Mouse (Mus musculus): ENCODE measurements at regions not wholly inside any gene's neighbourhood (a gene's known extent, or its start where the extent isn't known, plus 50 kb on each side); places are given as distances from the start of the nearest gene placed in this dataset.

- H3K27ac ChIP-seq = no peak overlapping the region
- no peak for TF ChIP-seq EP300 (IDR thresholded peaks at IDR 0.05; ENCODE audit: low read depth)
- no peak for TF ChIP-seq CTCF (IDR thresholded peaks at IDR 0.05; ENCODE audit: low read depth)
- WGBS (ENCODE audit: insufficient replicate concordance) = 14% methylated on average over 4 of the region's 4 CpGs
Measured at GRCm38 (mm10) chr16:5359193-5359592, 103.4 kb upstream of the Eef2kmt start.

GRCm38 (mm10) chr16:5353881-5354280, 98.1 kb upstream of the Eef2kmt start:
- Histone ChIP-seq H3K9me3 (ENCODE audit: control insufficient read depth, low read length) (no peaks in the 10 kb centered on the region), H3K4me1 (replicated peaks; ENCODE audit: control insufficient read depth in 2 of 2, insufficient read depth in 2 of 2, low read length in 1 of 2) (peaks cover 0 to 3% of the 10 kb centered on the region in 2 experiments; a peak in 2 of 4 replicates), H3K27ac (no peak overlapping the region), H3K27me3 (ENCODE audit: control insufficient read depth, insufficient read depth, low read length) (no peaks in the 10 kb centered on the region), H3K9ac (replicated peaks) (no peak overlapping the region), H3K4me2 (ENCODE audit: low read depth) (no peak overlapping the region), H3K4me3 (ENCODE audit: insufficient read depth in 1 of 2, low read depth in 2 of 2, low read length in 2 of 2) (no peak overlapping the region), H3K36me3 (replicated peaks; ENCODE audit: control insufficient read depth, insufficient read depth, low read depth) (no peaks in the 10 kb centered on the region)
- DNase-seq (ENCODE audit: low read depth in 3 of 3, low spot score in 3 of 3) (no peak), ATAC-seq (ENCODE audit: insufficient read depth) (no peak)
- 48% methylated on average over 2 of the region's 2 CpGs for WGBS (ENCODE audit: insufficient replicate concordance)
- TF ChIP-seq CTCF (IDR thresholded peaks at IDR 0.05; ENCODE audit: low read depth) (no peak), EP300 (IDR thresholded peaks at IDR 0.05; ENCODE audit: low read depth) (no peak)

More at GRCm38 (mm10) chr16:5359193-5359592, 103.4 kb upstream of the Eef2kmt start:
- no peaks in the 10 kb centered on the region for H3K9me3 ChIP-seq (ENCODE audit: control insufficient read depth, low read length)
- no peak overlapping the region for H3K4me2 ChIP-seq (ENCODE audit: low read depth)
- H3K9ac ChIP-seq (replicated peaks) = no peak overlapping the region
- H3K4me1 ChIP-seq (replicated peaks; ENCODE audit: control insufficient read depth in 2 of 2, insufficient read depth in 2 of 2, low read length in 1 of 2) = no peaks in the 10 kb centered on the region
- no peak for DNase-seq (ENCODE audit: low read depth in 3 of 3, low spot score in 3 of 3)
- no peaks in the 10 kb centered on the region for H3K36me3 ChIP-seq (replicated peaks; ENCODE audit: control insufficient read depth, insufficient read depth, low read depth)
- ATAC-seq (ENCODE audit: insufficient read depth) = no peak
- no peaks in the 10 kb centered on the region for H3K27me3 ChIP-seq (ENCODE audit: control insufficient read depth, insufficient read depth, low read length)
- H3K4me3 ChIP-seq (ENCODE audit: insufficient read depth in 1 of 2, low read depth in 2 of 2, low read length in 2 of 2) = no peak overlapping the region

GRCm38 (mm10) chr16:5351890-5352571, 96.2 kb upstream of the Eef2kmt start:
- Histone ChIP-seq H3K4me2 (ENCODE audit: low read depth) (no peak overlapping the region), H3K27ac (no peak overlapping the region), H3K4me3 (ENCODE audit: insufficient read depth in 1 of 2, low read depth in 2 of 2, low read length in 2 of 2) (no peak overlapping the region), H3K9me3 (ENCODE audit: control insufficient read depth, low read length) (no peaks in the 10 kb centered on the region), H3K36me3 (replicated peaks; ENCODE audit: control insufficient read depth, insufficient read depth, low read depth) (no peaks in the 10 kb centered on the region), H3K27me3 (ENCODE audit: control insufficient read depth, insufficient read depth, low read length) (no peaks in the 10 kb centered on the region), H3K4me1 (replicated peaks; ENCODE audit: control insufficient read depth in 2 of 2, insufficient read depth in 2 of 2, low read length in 1 of 2) (peaks cover 0 to 3% of the 10 kb centered on the region in 2 experiments; a peak in 2 of 4 replicates), H3K9ac (replicated peaks) (no peak overlapping the region)
- ATAC-seq (ENCODE audit: insufficient read depth) (peak; percentile 71), DNase-seq (ENCODE audit: low read depth in 3 of 3, low spot score in 3 of 3) (peak; percentile 28 to 52 (median 43))
- 2% methylated on average over 18 of the region's 18 CpGs for WGBS (ENCODE audit: insufficient replicate concordance)
- TF ChIP-seq EP300 (IDR thresholded peaks at IDR 0.05; ENCODE audit: low read depth) (no peak), CTCF (IDR thresholded peaks at IDR 0.05; ENCODE audit: low read depth) (no peak)

GRCm38 (mm10) chr16:5347151-5347550, 91.4 kb upstream of the Eef2kmt start:
- 76% methylated on average over 5 of the region's 5 CpGs for WGBS (ENCODE audit: insufficient replicate concordance)

GRCm38 (mm10) chr16:5342326-5342725, 86.5 kb upstream of the Eef2kmt start:
- no peak for ATAC-seq (ENCODE audit: insufficient read depth)
- H3K27me3 ChIP-seq (ENCODE audit: control insufficient read depth, insufficient read depth, low read length) = no peaks in the 10 kb centered on the region
- DNase-seq (ENCODE audit: low read depth in 3 of 3, low spot score in 3 of 3) = no peak
- no peak overlapping the region for H3K27ac ChIP-seq
- H3K9me3 ChIP-seq (ENCODE audit: control insufficient read depth, low read length) = no peaks in the 10 kb centered on the region
- no peak overlapping the region for H3K4me2 ChIP-seq (ENCODE audit: low read depth)
- H3K4me3 ChIP-seq (ENCODE audit: insufficient read depth in 1 of 2, low read depth in 2 of 2, low read length in 2 of 2) = no peak overlapping the region
- TF ChIP-seq CTCF (IDR thresholded peaks at IDR 0.05; ENCODE audit: low read depth) (no peak), EP300 (IDR thresholded peaks at IDR 0.05; ENCODE audit: low read depth) (no peak)
- no peak overlapping the region for H3K9ac ChIP-seq (replicated peaks)
- no peaks in the 10 kb centered on the region for H3K36me3 ChIP-seq (replicated peaks; ENCODE audit: control insufficient read depth, insufficient read depth, low read depth)
- 57% methylated on average over 6 of the region's 6 CpGs for WGBS (ENCODE audit: insufficient replicate concordance)
- no peaks in the 10 kb centered on the region for H3K4me1 ChIP-seq (replicated peaks; ENCODE audit: control insufficient read depth in 2 of 2, insufficient read depth in 2 of 2, low read length in 1 of 2)

More at GRCm38 (mm10) chr16:5347151-5347550, 91.4 kb upstream of the Eef2kmt start:
- H3K9ac ChIP-seq (replicated peaks) = no peak overlapping the region
- no peak for DNase-seq (ENCODE audit: low read depth in 3 of 3, low spot score in 3 of 3)
- H3K4me2 ChIP-seq (ENCODE audit: low read depth) = no peak overlapping the region
- peaks cover 0 to 3% of the 10 kb centered on the region in 2 experiments; a peak in 1 of 4 replicates for H3K4me1 ChIP-seq (replicated peaks; ENCODE audit: control insufficient read depth in 2 of 2, insufficient read depth in 2 of 2, low read length in 1 of 2)
- H3K27me3 ChIP-seq (ENCODE audit: control insufficient read depth, insufficient read depth, low read length) = no peaks in the 10 kb centered on the region
- no peaks in the 10 kb centered on the region for H3K36me3 ChIP-seq (replicated peaks; ENCODE audit: control insufficient read depth, insufficient read depth, low read depth)
- H3K9me3 ChIP-seq (ENCODE audit: control insufficient read depth, low read length) = no peaks in the 10 kb centered on the region
- H3K4me3 ChIP-seq (ENCODE audit: insufficient read depth in 1 of 2, low read depth in 2 of 2, low read length in 2 of 2) = no peak overlapping the region
- ATAC-seq (ENCODE audit: insufficient read depth) = no peak
- no peak overlapping the region for H3K27ac ChIP-seq
- TF ChIP-seq EP300 (IDR thresholded peaks at IDR 0.05; ENCODE audit: low read depth) (no peak), CTCF (IDR thresholded peaks at IDR 0.05; ENCODE audit: low read depth) (no peak)

Data from liver, embryonic 14.5 days (tissue).